Mouse (Mus musculus) intestine, embryonic 16.5 days (tissue): ENCODE measurements around the gene Foxn3. TPM values are rescaled to one million over a fixed set of nuclear protein-coding genes. Genes with fewer than 3 reads are reported as not detected.

ENCODE experiments used
- ATAC-seq: fragments of 200-750 bp; cut with Nextera tagmentation; 2 replicates; pipeline ENCODE4 v1.8.0; 2017; ENCODE audit warnings: moderate TSS enrichment, moderate library complexity
- H3K27ac ChIP-seq: fragments of 300-500 bp; sonication (generic); 2 replicates; pipeline ENCODE4 v1.5.1; 2014; ENCODE audit warnings: mild to moderate bottlenecking, low read length
- H3K27me3 ChIP-seq: fragments of 300-500 bp; sonication (generic); replicated peaks from 2 replicates; pipeline ENCODE4 v1.6.1; 2014; ENCODE audit warnings: low read length, control low read depth, mixed read lengths; ENCODE audit not compliant: control insufficient read depth, insufficient read depth
- H3K36me3 ChIP-seq: fragments of 300-500 bp; sonication (generic); 2 replicates; pipeline ENCODE4 v1.6.1; 2014; ENCODE audit warnings: low read length, control low read depth; ENCODE audit not compliant: control insufficient read depth, insufficient read depth
- H3K4me1 ChIP-seq: fragments of 300-500 bp; sonication (generic); 2 replicates; pipeline ENCODE4 v1.6.1; 2014; ENCODE audit warnings: low read length, control low read depth, mixed read lengths; ENCODE audit not compliant: control insufficient read depth, insufficient read depth
- H3K4me2 ChIP-seq: fragments of 300-500 bp; sonication (generic); 2 replicates; pipeline ENCODE4 v1.6.1; 2014; ENCODE audit warnings: low read depth, low read length, control low read depth
- H3K4me3 ChIP-seq: fragments of 300-500 bp; sonication (generic); 2 replicates; pipeline ENCODE4 v1.5.1; 2014; ENCODE audit warnings: mild to moderate bottlenecking, low read length
- H3K9ac ChIP-seq: fragments of 300-500 bp; sonication (generic); 2 replicates; pipeline ENCODE4 v1.6.1; 2014; ENCODE audit warnings: low read depth, low read length
- H3K9me3 ChIP-seq: fragments of 300-500 bp; sonication (generic); 2 replicates; pipeline ENCODE4 v1.6.1; 2016; ENCODE audit warnings: low read length, control low read depth; ENCODE audit not compliant: control insufficient read depth
- WGBS: fragments of 180-500 bp; shearing (Covaris S2); extraction: QIAGEN DNeasy Blood & Tissue Kit; methylation state at CpG from one replicate; pipeline ENCODE4 v1.1.7; 2014; 5-methylcytosine and 5-hydroxymethylcytosine counted together
- polyA plus RNA-seq: library from polyadenylated mRNA; unstranded; fragments of >200 nt; fragmentation: Nextera tagmentation; extraction: Ambion mirVana; gene quantifications from 2 replicates; pipeline ENCODE4 v1.2.1, GENCODE M21; 2015

Gene Foxn3
- polyA plus RNA-seq, 1 experiment from 2014 or later: 43.0 TPM

GRCm38 (mm10) chr12:99394676-99395075 is 168.7 kb downstream of the Foxn3 start:
- WGBS: 61% methylated on average over 5 of the region's 5 CpGs
- Histone ChIP-seq H3K27ac (peak overlapping the region; percentile 55; the same call in 1 of the 2 replicates), H3K4me3 (no peak overlapping the region), H3K9ac (no peak overlapping the region), H3K4me1 (peaks cover 18% of the 10 kb centered on the region), H3K4me2 (no peak overlapping the region), H3K27me3 (no peaks in the 10 kb centered on the region), H3K9me3 (no peaks in the 10 kb centered on the region), H3K36me3 (no peaks in the 10 kb centered on the region)
- ATAC-seq: no peak

DNA sequence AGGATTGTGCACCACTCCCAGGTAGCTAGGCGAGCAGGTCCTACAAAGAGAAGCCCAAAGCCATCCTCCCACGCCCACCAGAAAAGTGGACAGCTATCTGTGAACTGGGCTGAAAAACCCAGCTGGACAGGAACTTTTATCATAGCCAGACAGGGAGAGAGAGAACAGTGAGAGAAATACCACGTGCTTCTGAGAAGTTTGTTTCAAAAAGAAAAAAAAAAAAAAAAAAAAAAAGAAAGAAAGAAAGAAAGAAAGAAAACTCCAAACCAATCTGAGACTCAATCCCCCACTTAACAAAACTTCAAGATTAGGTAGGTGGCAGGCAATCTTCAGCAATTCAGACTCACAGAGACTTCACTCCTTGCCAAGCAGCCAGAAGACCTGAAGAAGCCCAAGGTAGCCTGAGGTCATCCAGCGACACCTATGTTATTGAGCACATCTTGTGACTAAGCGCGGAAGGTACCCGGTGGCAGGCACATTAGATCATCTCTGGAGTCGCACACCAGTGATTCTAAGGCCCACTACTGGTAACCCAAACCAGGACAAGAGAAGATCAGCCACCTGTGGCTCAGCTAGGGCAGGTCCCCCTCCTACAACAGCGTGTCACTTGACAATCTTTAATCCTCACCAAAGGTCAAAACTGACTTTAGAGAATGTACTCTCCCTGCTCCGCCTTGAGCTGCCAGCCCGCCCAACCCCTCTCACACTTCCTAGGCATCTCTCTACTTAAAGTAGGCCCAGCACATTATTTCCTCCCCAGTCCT is 169.3 kb downstream of the Foxn3 start:
- peak overlapping the region; percentile 81 for H3K4me3 ChIP-seq
- WGBS: 51% methylated on average over 11 of the region's 11 CpGs

DNA sequence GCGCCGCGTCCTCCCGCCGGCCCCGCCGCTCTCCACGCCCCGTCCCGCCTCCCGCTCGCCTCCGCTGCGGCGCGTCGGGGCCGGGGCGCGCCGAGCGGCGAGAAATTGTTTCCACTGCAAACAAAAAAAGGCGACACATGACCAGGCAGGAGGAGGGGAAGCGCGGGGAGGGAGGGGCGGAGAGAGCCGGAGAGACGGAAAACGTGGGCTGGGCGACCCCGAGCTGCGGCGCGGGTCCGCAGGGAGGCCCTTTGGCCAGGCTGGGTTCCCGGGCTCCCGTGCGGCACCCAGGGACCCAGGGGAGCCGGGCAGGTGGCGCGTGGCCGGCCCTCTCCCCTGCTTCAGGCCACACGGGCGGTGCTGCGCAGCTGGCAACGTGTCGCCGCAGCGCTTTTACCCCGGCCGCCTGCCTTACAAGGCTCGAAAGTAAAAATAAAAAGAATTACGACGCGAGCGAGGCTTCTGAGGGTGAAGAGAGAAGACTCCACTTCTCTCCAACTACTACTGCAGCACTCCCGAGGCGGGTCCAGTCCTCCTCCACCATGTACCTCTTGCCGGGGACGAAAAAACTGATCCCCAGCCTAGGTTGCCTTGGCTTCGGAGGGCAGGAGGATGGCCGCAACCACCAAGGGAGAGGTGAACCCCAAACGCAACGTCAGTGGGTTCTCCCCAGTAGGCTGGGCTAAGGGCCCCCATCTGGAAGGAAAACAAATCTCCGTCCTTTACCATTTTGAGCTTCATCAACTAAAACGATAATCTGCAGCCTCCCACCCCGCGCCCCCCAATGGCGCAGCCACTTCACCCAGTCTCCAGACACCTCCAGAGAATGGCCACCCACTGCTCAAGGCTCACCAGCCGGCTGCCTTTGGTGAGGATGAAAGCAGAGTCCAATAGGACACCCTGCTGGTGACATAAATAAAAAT is 170.2 kb downstream of the Foxn3 start:
- 0 out of 2 replicates have a peak, but pooled peaks cover 4% of the 10 kb centered on the region for H3K36me3 ChIP-seq
- under 1% methylated on average over 56 of the region's 71 CpGs for whole genome bisulfite sequencing
- no peaks in the 10 kb centered on the region for H3K27me3 ChIP-seq
- H3K4me3 ChIP-seq: peak overlapping the region; percentile 81
- peaks cover 18% of the 10 kb centered on the region for H3K4me1 ChIP-seq
- ATAC-seq: peak; percentile 75
- H3K27ac ChIP-seq: peak overlapping the region; percentile 96
- peak overlapping the region; percentile 82 for H3K4me2 ChIP-seq
- H3K9ac ChIP-seq: peak overlapping the region; percentile 89
- H3K9me3 ChIP-seq: no peaks in the 10 kb centered on the region

More for the DNA sequence above, 169.3 kb downstream of the Foxn3 start:
- Histone ChIP-seq H3K4me1 (peaks cover 18% of the 10 kb centered on the region), H3K4me2 (peak overlapping the region; percentile 82), H3K27me3 (no peaks in the 10 kb centered on the region), H3K9ac (peak overlapping the region; percentile 89), H3K27ac (peak overlapping the region; percentile 96), H3K9me3 (no peaks in the 10 kb centered on the region), H3K36me3 (no peaks in the 10 kb centered on the region)
- ATAC-seq: no peak

- Histone ChIP-seq H3K4me3 (peak overlapping the region; percentile 81), H3K27me3 (no peaks in the 10 kb centered on the region), H3K4me1 (peaks cover 22% of the 10 kb centered on the region), H3K4me2 (peak overlapping the region; percentile 82), H3K27ac (peak overlapping the region; percentile 96), H3K9ac (peak overlapping the region; percentile 89), H3K36me3 (peaks cover 4% of the 10 kb centered on the region; the same call in 1 of the 2 replicates), H3K9me3 (no peaks in the 10 kb centered on the region)
- ATAC-seq: peak; percentile 89
- WGBS: under 1% methylated on average over 83 of the region's 87 CpGs
Observed at GRCm38 (mm10) chr12:99391942-99392880, 171.2 kb downstream of the Foxn3 start.

DNA sequence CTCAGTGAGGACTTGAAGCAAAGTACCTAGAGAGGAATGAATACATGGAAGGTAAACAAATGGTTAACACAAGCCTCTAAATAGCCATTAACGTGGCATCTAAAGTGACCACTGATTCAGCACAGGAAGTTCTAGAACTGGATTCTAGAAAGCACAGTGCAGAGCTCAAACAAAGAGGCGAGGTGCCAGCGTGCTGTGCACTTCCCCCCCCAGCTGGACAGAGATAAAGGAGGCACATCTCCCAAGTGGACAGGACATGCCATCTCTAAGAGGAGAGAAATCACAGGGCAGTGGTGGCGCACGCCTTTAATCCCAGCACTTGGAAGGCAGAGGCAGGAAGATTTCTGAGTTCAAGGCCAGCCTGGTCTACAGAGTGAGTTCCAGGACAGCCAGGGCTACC is 173.0 kb downstream of the Foxn3 start:
- Histone ChIP-seq H3K36me3 (peaks cover 4% of the 10 kb centered on the region; the same call in 1 of the 2 replicates), H3K9me3 (no peaks in the 10 kb centered on the region), H3K4me2 (no peak overlapping the region), H3K4me1 (peaks cover 26% of the 10 kb centered on the region), H3K4me3 (no peak overlapping the region), H3K9ac (no peak overlapping the region), H3K27me3 (no peaks in the 10 kb centered on the region), H3K27ac (no peak overlapping the region)
- no peak for ATAC-seq
- WGBS: 69% methylated on average over 5 of the region's 5 CpGs

DNA sequence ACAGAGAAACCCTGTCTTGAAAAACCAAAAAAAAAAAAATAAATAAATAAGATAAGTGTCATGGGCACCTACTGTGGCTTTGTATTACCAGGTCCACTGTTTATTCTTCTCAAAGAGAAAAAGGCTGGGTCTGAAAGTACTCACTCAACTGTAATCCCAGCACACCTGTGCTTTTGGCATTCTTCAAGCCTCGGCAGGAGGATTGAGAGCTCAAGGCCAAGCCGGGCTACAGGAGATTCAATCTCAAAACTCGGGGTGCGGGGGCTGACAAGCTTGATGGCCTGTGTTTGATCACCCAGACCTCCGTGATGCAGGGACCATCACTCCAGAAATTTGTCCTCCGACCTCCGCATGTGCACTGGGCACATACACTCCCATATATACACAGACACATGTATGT is 174.1 kb downstream of the Foxn3 start:
- Histone ChIP-seq H3K27ac (no peak overlapping the region), H3K4me1 (peaks cover 18% of the 10 kb centered on the region), H3K9ac (no peak overlapping the region), H3K36me3 (peaks cover 4% of the 10 kb centered on the region; the same call in 1 of the 2 replicates), H3K9me3 (no peaks in the 10 kb centered on the region), H3K27me3 (no peaks in the 10 kb centered on the region), H3K4me2 (no peak overlapping the region), H3K4me3 (no peak overlapping the region)
- WGBS: 93% methylated on average over 7 of the region's 7 CpGs
- no peak for ATAC-seq

- H3K4me3 ChIP-seq: no peak overlapping the region
- no peak overlapping the region for H3K4me2 ChIP-seq
- no peak overlapping the region for H3K27ac ChIP-seq
- ATAC-seq: no peak
- peaks cover 13% of the 10 kb centered on the region for H3K4me1 ChIP-seq
- 76% methylated on average over 17 of the region's 17 CpGs for WGBS
- no peak overlapping the region for H3K9ac ChIP-seq
- no peaks in the 10 kb centered on the region for H3K9me3 ChIP-seq
- no peaks in the 10 kb centered on the region for H3K27me3 ChIP-seq
- peaks cover 7% of the 10 kb centered on the region; the same call in 1 of the 2 replicates for H3K36me3 ChIP-seq
Observed at GRCm38 (mm10) chr12:99385897-99386834, 177.2 kb downstream of the Foxn3 start.

DNA sequence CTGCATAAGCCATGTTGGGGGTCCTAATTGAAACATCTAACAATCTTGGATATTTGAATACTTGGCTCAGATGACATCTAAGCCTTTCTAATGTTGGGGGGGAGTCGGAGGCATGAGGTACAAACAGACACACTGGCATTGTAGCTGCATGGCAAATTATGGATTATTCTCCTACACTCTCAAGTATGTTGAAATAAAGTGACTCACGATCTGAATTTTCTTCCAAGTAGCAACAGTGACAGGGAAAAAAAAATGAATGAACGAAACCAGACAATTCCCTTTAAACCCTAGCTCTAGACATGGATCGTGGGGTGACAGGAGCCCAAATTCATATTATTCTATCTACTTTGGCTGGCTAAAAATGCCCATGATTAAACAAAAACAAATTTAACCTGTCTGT is 178.3 kb downstream of the Foxn3 start:
- no peak overlapping the region for H3K4me2 ChIP-seq
- H3K27ac ChIP-seq: no peak overlapping the region
- H3K27me3 ChIP-seq: no peaks in the 10 kb centered on the region
- peaks cover 7% of the 10 kb centered on the region; the same call in 1 of the 2 replicates for H3K36me3 ChIP-seq
- no peak overlapping the region for H3K9ac ChIP-seq
- no peaks in the 10 kb centered on the region for H3K9me3 ChIP-seq
- 80% methylated on average over 4 of the region's 4 CpGs for WGBS
- no peak for ATAC-seq
- H3K4me3 ChIP-seq: no peak overlapping the region
- H3K4me1 ChIP-seq: peaks cover 8% of the 10 kb centered on the region; the same call in 1 of the 2 replicates
